Mouse (Mus musculus) stomach, postnatal 0 days (tissue): ENCODE data around the gene Dnajc15.

Source experiments
- CTCF ChIP-seq: IDR thresholded peaks from 2 replicates; pipeline ENCODE4 v1.5.1; 2016; ENCODE audit warnings: antibody characterized with exemption, low read depth, mild to moderate bottlenecking, moderate library complexity
- EP300 ChIP-seq: optimal IDR thresholded peaks from 2 replicates; pipeline ENCODE3; 2016; ENCODE audit warnings: antibody characterized with exemption

- TF ChIP-seq CTCF (no peak), EP300 (no peak)
Measured at GRCm38 (mm10) chr14:77886941-77887340, 12.0 kb upstream of the Dnajc15 start.
